Mouse (Mus musculus) hindbrain, embryonic 10.5 days (tissue): ENCODE data around the gene Eif2ak3. TPM values are rescaled to one million over a fixed set of nuclear protein-coding genes. Genes with fewer than 3 reads are reported as not detected.

Experiments used
- DNase-seq: peaks from one replicate; pipeline ENCODE4 v3.0.0-alpha.2; 2017; ENCODE audit warnings: low spot score
- H3K27ac ChIP-seq: fragments of 300-500 bp; sonication (generic); 2 replicates; pipeline ENCODE4 v1.5.1; 2016; ENCODE audit warnings: mild to moderate bottlenecking, moderate library complexity
- H3K27me3 ChIP-seq: fragments of 300-500 bp; sonication (generic); 2 replicates; pipeline ENCODE4 v1.6.1; 2016; ENCODE audit warnings: mild to moderate bottlenecking; ENCODE audit not compliant: poor library complexity, insufficient read depth, severe bottlenecking
- H3K36me3 ChIP-seq: fragments of 300-500 bp; sonication (generic); 2 replicates; pipeline ENCODE4 v1.6.1; 2016; ENCODE audit warnings: mild to moderate bottlenecking, moderate library complexity
- H3K4me1 ChIP-seq: fragments of 300-500 bp; sonication (generic); replicated peaks from 2 replicates; pipeline ENCODE4 v1.6.1; 2016; ENCODE audit warnings: mild to moderate bottlenecking
- H3K4me3 ChIP-seq: fragments of 300-500 bp; sonication (generic); 2 replicates; pipeline ENCODE4 v1.5.1; 2016; ENCODE audit warnings: mild to moderate bottlenecking, moderate library complexity
- H3K9me3 ChIP-seq: fragments of 300-500 bp; sonication (generic); 2 replicates; pipeline ENCODE4 v1.6.1; 2016; ENCODE audit warnings: mild to moderate bottlenecking, moderate library complexity
- WGBS: fragments of 180-500 bp; shearing (Covaris S2); methylation state at CpG from one replicate; pipeline ENCODE4 v1.1.7; 2016; 5-methylcytosine and 5-hydroxymethylcytosine counted together
- polyA plus RNA-seq: library from polyadenylated mRNA; unstranded; fragments of >200 nt; fragmentation: Nextera tagmentation; extraction: Ambion mirVana; gene quantifications from 2 replicates; pipeline ENCODE4 v1.2.1, GENCODE M21; 2016

Gene Eif2ak3
- polyA plus RNA-seq: 9.4 and 10.4 TPM in 2 replicates

GRCm38 (mm10) chr6:70844002-70844804, at the start of gene Eif2ak3:
Gene Eif2ak3 (plus strand): TSS chr6:70844515.
- H3K4me1 ChIP-seq: peaks cover 40% of the 10 kb centered on the region

GRCm38 (mm10) chr6:70796940-70797339, 47.4 kb upstream of the Eif2ak3 start:
- Histone ChIP-seq H3K27ac (no peak overlapping the region), H3K27me3 (no peaks in the 10 kb centered on the region), H3K36me3 (no peaks in the 10 kb centered on the region), H3K4me3 (no peak overlapping the region), H3K9me3 (no peaks in the 10 kb centered on the region), H3K4me1 (peaks cover 6% of the 10 kb centered on the region)
- no peak for DNase-seq
- 90% methylated on average over 6 of the region's 6 CpGs for WGBS

More at GRCm38 (mm10) chr6:70844002-70844804, at the start of gene Eif2ak3:
- WGBS: under 1% methylated on average over 63 of the region's 63 CpGs
- peak within 1 kb of the TSS; percentile 93 for H3K4me3 ChIP-seq
- no peaks in the 10 kb centered on the region for H3K36me3 ChIP-seq
- H3K9me3 ChIP-seq: no peaks in the 10 kb centered on the region
- peak within 1 kb of the TSS; percentile 91 for H3K27ac ChIP-seq
- peak; percentile 97 for DNase-seq
- no peaks in the 10 kb centered on the region for H3K27me3 ChIP-seq

GRCm38 (mm10) chr6:70797581-70798251, 46.6 kb upstream of the Eif2ak3 start:
- no peaks in the 10 kb centered on the region for H3K36me3 ChIP-seq
- no peaks in the 10 kb centered on the region for H3K27me3 ChIP-seq
- DNase-seq: peak; percentile 66
- no peak overlapping the region for H3K27ac ChIP-seq
- no peaks in the 10 kb centered on the region for H3K9me3 ChIP-seq
- 20% methylated on average over 9 of the region's 9 CpGs for WGBS
- no peak overlapping the region for H3K4me3 ChIP-seq
- H3K4me1 ChIP-seq: peaks cover 4% of the 10 kb centered on the region

GRCm38 (mm10) chr6:70804632-70805031, 39.7 kb upstream of the Eif2ak3 start:
- Histone ChIP-seq H3K36me3 (no peaks in the 10 kb centered on the region), H3K27ac (no peak overlapping the region), H3K4me3 (peak overlapping the region; percentile 1; the same call in 1 of the 2 replicates), H3K9me3 (no peaks in the 10 kb centered on the region), H3K27me3 (peaks cover 7% of the 10 kb centered on the region; the same call in 1 of the 2 replicates), H3K4me1 (peaks cover 20% of the 10 kb centered on the region)
- 28% methylated on average over 3 of the region's 3 CpGs for WGBS
- DNase-seq: peak; percentile 54

GRCm38 (mm10) chr6:70805267-70805666, 39.0 kb upstream of the Eif2ak3 start:
- Histone ChIP-seq H3K4me1 (peaks cover 20% of the 10 kb centered on the region), H3K9me3 (no peaks in the 10 kb centered on the region), H3K4me3 (no peak overlapping the region), H3K27ac (no peak overlapping the region), H3K36me3 (no peaks in the 10 kb centered on the region), H3K27me3 (peaks cover 7% of the 10 kb centered on the region; the same call in 1 of the 2 replicates)
- 16% methylated on average over 7 of the region's 7 CpGs for WGBS
- DNase-seq: peak; percentile 65

GRCm38 (mm10) chr6:70805820-70806513, 38.3 kb upstream of the Eif2ak3 start:
- Histone ChIP-seq H3K4me1 (peaks cover 20% of the 10 kb centered on the region), H3K27me3 (peaks cover 7% of the 10 kb centered on the region; the same call in 1 of the 2 replicates), H3K9me3 (no peaks in the 10 kb centered on the region), H3K36me3 (no peaks in the 10 kb centered on the region), H3K4me3 (peak overlapping the region; percentile 5; the same call in 1 of the 2 replicates), H3K27ac (peak overlapping the region; percentile 4; the same call in 1 of the 2 replicates)
- DNase-seq: peak; percentile 80
- 10% methylated on average over 13 of the region's 13 CpGs for WGBS

GRCm38 (mm10) chr6:70806514-70806912, 37.8 kb upstream of the Eif2ak3 start:
- Histone ChIP-seq H3K27ac (0 out of 2 replicates have a peak overlapping the region, but pooled peaks have one; percentile 40), H3K27me3 (peaks cover 7% of the 10 kb centered on the region; the same call in 1 of the 2 replicates), H3K4me1 (peaks cover 20% of the 10 kb centered on the region), H3K9me3 (no peaks in the 10 kb centered on the region), H3K36me3 (no peaks in the 10 kb centered on the region), H3K4me3 (0 out of 2 replicates have a peak overlapping the region, but pooled peaks have one; percentile 5)
- no peak for DNase-seq
- 53% methylated on average over 1 of the region's 1 CpGs for WGBS

GRCm38 (mm10) chr6:70810524-70810923, 33.8 kb upstream of the Eif2ak3 start:
- Histone ChIP-seq H3K4me3 (no peak overlapping the region), H3K27me3 (peaks cover 7% of the 10 kb centered on the region; the same call in 1 of the 2 replicates), H3K27ac (no peak overlapping the region), H3K9me3 (no peaks in the 10 kb centered on the region), H3K4me1 (peaks cover 24% of the 10 kb centered on the region), H3K36me3 (no peaks in the 10 kb centered on the region)
- WGBS: 81% methylated on average over 1 of the region's 1 CpGs
- DNase-seq: no peak

- Histone ChIP-seq H3K4me3 (no peak overlapping the region), H3K9me3 (no peaks in the 10 kb centered on the region), H3K36me3 (no peaks in the 10 kb centered on the region), H3K4me1 (peaks cover 12% of the 10 kb centered on the region), H3K27ac (no peak overlapping the region), H3K27me3 (peaks cover 7% of the 10 kb centered on the region; the same call in 1 of the 2 replicates)
- peak; percentile 71 for DNase-seq
- 21% methylated on average over 6 of the region's 6 CpGs for WGBS
Observed at GRCm38 (mm10) chr6:70811557-70812525, 32.5 kb upstream of the Eif2ak3 start.

- H3K4me3 ChIP-seq: no peak overlapping the region
- 34% methylated on average over 4 of the region's 4 CpGs for WGBS
- DNase-seq: no peak
- no peaks in the 10 kb centered on the region for H3K36me3 ChIP-seq
- H3K27ac ChIP-seq: peak overlapping the region; percentile 67
- no peaks in the 10 kb centered on the region for H3K9me3 ChIP-seq
- H3K27me3 ChIP-seq: peaks cover 4% of the 10 kb centered on the region; the same call in 1 of the 2 replicates
- peaks cover 9% of the 10 kb centered on the region for H3K4me1 ChIP-seq
Observed at GRCm38 (mm10) chr6:70812526-70812895, 31.8 kb upstream of the Eif2ak3 start.

GRCm38 (mm10) chr6:70813921-70814628, 30.2 kb upstream of the Eif2ak3 start:
- no peaks in the 10 kb centered on the region for H3K9me3 ChIP-seq
- H3K27ac ChIP-seq: no peak overlapping the region
- H3K4me1 ChIP-seq: peaks cover 7% of the 10 kb centered on the region
- H3K27me3 ChIP-seq: no peaks in the 10 kb centered on the region
- no peak overlapping the region for H3K4me3 ChIP-seq
- no peak for DNase-seq
- no peaks in the 10 kb centered on the region for H3K36me3 ChIP-seq
- WGBS: 88% methylated on average over 18 of the region's 18 CpGs
